Mouse (Mus musculus) frontal cortex, postnatal 10 days (tissue): Measurements from ENCODE around the gene Otud4.
"Not testable (repeated sequence)": the region's sequence is repeated elsewhere in the genome, so short reads cannot be mapped to it uniquely, and the experiment has no call there.

Source experiments
- DNase-seq, 2 experiments: peaks; one replicate each; pipeline ENCODE4 v3.0.0; 2022; ENCODE audit warnings: low spot score in 2 of 2, mixed read lengths in 1 of 2

The Otud4 gene

GRCm38 (mm10) chr8:79638001-79638706 is 1.3 kb upstream of the Otud4 start:
- DNase-seq, result no peak

GRCm38 (mm10) chr8:79638707-79639549 is 490 bp upstream of the Otud4 start:
- peak; percentile 97 to 98 for DNase-seq

GRCm38 (mm10) chr8:79641119-79641518 is 1.7 kb downstream of the Otud4 start:
- DNase-seq, result no peak

- no peak for DNase-seq
Measured at GRCm38 (mm10) chr8:79649569-79649968, 10.2 kb downstream of the Otud4 start.

- DNase-seq, result no peak
Measured at GRCm38 (mm10) chr8:79650158-79650814, 10.9 kb downstream of the Otud4 start.

- no peak for DNase-seq
Measured at GRCm38 (mm10) chr8:79653736-79654135, 14.3 kb downstream of the Otud4 start.

DNA sequence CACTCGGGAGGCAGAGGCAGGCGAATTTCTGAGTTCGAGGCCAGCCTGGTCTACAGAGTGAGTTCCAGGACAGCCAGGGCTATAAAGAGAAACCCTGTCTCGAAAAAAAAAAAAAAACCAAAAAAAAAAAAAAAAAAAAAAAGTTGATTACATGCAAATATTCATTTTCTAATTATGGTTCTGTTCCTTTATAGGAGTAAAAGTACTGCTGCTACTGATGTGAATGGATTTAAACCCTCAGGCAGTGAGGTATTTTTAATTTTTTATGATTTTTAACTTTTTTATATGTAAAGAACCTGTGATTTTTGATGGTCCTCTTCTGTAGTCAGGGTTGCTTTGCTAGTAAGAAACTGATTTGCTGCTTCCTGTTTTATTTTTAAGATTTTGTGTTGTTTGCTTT is 19.3 kb downstream of the Otud4 start:
- not testable (repeated sequence) for DNase-seq

DNA sequence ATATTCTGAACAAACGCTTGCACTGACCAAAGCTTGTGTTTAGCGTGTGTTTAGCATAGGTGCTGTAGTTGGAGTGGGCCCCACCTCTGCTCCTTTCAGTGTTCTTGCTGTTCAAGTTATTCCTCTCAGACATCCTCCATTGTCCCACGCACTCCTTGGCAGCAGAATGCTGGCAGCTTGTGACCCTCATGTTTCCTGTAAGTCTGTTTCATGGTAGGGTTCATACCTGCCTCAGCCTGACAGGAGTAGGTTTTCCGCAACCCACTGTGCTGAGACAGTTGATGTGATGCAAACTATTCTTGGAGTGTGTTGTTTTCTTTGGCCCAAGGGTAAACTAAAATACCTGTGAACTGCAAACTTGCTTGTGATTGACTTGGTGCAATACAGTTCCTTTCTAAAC is 37.0 kb downstream of the Otud4 start:
- no peak for DNase-seq

- DNase-seq, result no peak
Measured at GRCm38 (mm10) chr8:79679005-79679404, 39.6 kb downstream of the Otud4 start.

DNA sequence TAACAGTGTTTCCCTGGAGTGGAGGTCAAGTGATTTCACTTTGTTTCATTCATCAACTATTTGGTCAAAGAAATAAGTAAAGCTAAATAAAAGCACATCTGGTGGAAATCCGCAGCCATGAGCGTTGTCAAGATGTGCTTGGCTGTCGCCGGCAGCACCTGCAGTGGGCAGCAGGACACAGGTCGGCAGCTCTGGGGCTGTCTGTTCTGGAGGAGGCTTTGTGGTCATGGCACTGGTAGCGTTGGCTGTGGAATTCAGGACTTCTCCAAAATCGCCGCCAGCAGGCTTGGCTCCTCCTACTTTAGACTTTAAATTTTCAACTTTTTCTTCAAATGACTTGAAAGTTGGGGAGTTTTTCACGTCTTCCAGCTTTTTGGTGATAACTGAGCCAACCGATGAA is 40.7 kb downstream of the Otud4 start:
- DNase-seq, result not testable (repeated sequence)

GRCm38 (mm10) chr8:79680555-79680954 is 41.1 kb downstream of the Otud4 start:
- DNase-seq, result no peak

GRCm38 (mm10) chr8:79680965-79681364 is 41.5 kb downstream of the Otud4 start:
- no peak for DNase-seq

DNA sequence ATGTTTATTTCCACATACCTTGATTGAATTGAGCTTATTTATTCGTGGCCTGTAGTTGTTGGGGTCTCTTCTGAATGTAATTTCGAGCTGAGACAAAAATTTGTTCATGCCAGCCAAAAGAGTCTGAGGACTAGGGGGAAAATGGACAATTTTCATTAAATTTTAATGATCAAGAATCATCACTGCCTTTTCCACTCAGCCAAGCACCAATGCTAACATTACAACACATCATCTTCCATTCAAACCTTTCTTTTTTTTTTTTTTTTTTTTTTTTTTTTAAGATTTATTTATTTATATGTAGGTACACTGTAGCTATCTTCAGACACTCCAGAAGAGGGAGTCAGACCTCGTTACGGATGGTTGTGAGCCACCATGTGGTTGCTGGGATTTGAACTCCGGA is 46.5 kb downstream of the Otud4 start:
- not testable (repeated sequence) for DNase-seq

- no peak for DNase-seq
Measured at GRCm38 (mm10) chr8:79692531-79692930, 53.1 kb downstream of the Otud4 start.

DNA sequence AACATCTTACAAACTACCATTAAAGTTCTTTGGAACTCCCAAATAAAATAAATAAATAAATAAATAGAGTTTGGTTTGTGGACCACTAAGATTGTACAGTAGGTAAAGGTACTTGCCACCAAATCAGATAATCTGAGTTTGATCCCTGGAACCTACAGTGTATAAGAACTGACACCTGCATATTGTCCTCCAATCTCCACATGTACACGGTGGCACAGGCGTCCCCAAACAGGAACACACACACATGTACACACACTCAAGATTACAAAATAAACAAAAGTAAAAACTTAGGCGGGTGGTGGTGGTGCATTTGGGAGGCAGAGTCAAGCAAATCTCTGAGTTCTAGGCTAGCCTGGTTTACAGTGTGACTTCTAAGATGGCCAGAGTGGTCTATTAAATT is 67.3 kb downstream of the Otud4 start:
- DNase-seq, result no peak

- DNase-seq, result peak; percentile 95 to 98
Measured at GRCm38 (mm10) chr8:79711064-79711961, 71.9 kb downstream of the Otud4 start, which contains the start of the genes Abce1 and Anapc10. Abce1 (minus strand) TSS chr8:79711740. Anapc10 (plus strand) TSS chr8:79711820.

- no peak for DNase-seq
Measured at GRCm38 (mm10) chr8:79712676-79713075, 73.3 kb downstream of the Otud4 start.

DNA sequence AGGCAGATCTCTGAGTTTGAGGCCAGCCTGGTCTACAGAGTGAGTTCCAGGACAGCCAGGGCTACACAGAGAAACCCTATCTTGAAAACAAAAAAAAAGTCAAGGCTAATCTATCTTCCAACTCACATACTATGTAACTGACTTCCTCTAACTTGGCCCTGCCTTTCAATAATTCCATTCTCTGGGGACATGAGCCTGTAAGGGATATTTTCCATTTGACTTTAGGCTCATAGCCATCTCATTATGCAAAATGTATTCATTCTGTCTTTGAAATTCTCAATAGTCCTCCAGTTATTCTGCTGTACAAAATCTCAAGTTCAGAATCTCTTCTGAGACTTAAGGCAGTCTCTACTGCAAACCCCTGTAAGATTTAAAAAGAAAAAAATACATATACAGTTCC is 82.1 kb downstream of the Otud4 start:
- DNase-seq, result no peak

- no peak for DNase-seq
Measured at GRCm38 (mm10) chr8:79723308-79723707, 83.9 kb downstream of the Otud4 start.

GRCm38 (mm10) chr8:79724589-79724988 is 85.2 kb downstream of the Otud4 start:
- DNase-seq, result no peak
